Mouse (Mus musculus) thymus, postnatal 0 days (tissue): ENCODE results near the gene Ncf2. TPM values are rescaled to one million over a fixed set of nuclear protein-coding genes. Genes with fewer than 3 reads are reported as not detected.
"Not testable (repeated sequence)": the region's sequence is repeated elsewhere in the genome, so short reads cannot be mapped to it uniquely, and the experiment has no call there.

Experiments used
- DNase-seq: peaks from one replicate; pipeline ENCODE4 v3.0.0-alpha.2; 2015; ENCODE audit warnings: low spot score
- polyA plus RNA-seq: library from polyadenylated mRNA; unstranded; fragments of >200 nt; fragmentation: Nextera tagmentation; extraction: Ambion mirVana; gene quantifications from 2 replicates; pipeline ENCODE4 v1.2.1, GENCODE M21; 2015

Ncf2 gene
- 9.0 and 10.0 TPM in 2 replicates for polyA plus RNA-seq

DNA sequence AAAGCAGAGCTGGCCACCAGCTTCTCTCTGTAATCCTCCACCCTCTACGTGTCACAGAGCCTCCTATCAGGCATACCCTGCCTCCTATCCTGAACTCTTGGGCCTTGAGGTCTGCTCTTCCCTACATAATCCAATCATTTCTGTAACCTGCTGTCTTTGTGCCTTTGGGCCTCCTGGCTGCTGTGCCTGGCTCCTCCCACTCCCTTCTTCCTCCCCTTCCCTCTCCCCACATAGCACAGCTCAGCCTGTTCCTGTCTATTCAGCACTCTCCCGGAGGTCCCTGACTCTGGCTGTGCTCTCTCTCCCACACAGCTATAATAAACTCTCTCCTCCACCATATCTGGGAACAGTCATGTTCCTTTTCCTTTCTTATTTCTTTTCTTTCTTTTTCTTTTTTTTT, at the start of gene Ncf2:
Ncf2 (plus strand) TSS at position 298 of the 400 bp plus-strand sequence.
- no peak for DNase-seq

GRCm38 (mm10) chr1:152750312-152750965, 49.6 kb upstream of the Ncf2 start, which contains the start of gene Apobec4:
TSS of gene Apobec4 (plus strand) at chr1:152750551.
- DNase-seq, result no peak

DNA sequence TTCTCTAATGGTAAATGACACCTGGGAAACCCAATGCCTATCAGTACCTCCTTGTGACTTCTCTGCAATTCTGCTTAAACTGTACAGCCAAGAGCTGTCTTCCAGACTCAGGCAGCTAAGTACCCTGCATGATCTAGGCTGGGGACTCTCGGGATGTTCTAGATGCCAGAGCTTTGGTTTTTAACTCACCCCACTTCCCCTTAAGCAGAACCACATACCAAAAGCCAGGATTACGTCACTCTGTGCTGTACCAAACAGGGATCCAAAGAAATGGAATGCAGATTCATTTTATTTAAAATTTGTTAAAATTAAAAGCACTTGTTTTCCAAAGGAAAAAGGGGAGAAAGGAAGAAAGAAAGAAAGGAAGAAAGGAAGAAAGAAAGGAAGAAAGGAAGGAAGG, 38.2 kb upstream of the Ncf2 start:
- DNase-seq, result no peak

- DNase-seq, result peak; percentile 98
Observed at GRCm38 (mm10) chr1:152766032-152766772, 33.8 kb upstream of the Ncf2 start, which contains the start of the genes Rgl1 and Arpc5. TSS of gene Rgl1 (minus strand) at chr1:152766351. TSS of gene Arpc5 (plus strand) at chr1:152766542.

DNA sequence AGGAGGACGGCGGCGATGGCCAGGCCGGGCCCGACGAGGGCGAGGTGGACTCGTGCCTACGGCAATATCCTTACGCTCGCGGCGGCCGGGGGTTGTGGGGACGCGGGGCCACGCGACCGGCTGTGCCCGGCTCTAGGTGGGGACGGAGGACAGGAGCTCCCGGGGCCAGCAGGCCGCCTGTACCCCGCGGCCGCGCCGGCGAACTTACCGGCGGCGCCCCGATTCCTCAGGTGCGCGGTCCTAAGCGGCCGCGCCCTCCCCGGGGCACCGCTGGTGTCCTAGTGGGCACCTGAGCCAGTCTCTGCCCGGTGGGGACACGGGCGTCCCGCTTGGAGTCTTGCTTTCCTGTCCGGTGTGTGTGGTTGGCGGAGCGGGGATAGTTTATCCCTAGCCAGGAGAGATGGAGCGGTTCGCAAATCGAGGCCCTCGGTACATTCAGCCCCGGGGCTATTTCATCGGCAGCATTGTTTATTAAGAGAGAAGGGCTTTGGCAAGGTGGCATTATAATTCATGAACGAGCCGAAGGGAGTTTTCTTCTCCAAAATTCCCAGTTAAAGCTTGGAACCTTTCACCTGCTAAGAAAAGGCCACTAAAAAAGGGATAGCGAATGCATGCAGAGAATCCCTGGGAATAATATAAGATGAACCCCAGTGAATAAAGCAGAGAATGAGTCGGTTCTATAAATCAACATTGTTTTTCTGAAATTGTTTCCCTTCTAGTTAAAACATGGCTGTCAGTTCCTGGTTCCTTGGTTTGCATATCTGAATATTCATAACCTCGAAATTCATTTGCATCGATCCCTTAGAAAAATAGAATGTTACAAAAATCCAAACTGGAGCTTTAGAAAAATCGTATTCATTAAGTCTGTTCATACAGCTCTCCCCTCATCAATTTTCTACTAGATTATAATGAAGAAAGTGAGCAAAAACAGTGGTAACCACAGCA, 32.9 kb upstream of the Ncf2 start:
- DNase-seq, result peak; percentile 43

DNA sequence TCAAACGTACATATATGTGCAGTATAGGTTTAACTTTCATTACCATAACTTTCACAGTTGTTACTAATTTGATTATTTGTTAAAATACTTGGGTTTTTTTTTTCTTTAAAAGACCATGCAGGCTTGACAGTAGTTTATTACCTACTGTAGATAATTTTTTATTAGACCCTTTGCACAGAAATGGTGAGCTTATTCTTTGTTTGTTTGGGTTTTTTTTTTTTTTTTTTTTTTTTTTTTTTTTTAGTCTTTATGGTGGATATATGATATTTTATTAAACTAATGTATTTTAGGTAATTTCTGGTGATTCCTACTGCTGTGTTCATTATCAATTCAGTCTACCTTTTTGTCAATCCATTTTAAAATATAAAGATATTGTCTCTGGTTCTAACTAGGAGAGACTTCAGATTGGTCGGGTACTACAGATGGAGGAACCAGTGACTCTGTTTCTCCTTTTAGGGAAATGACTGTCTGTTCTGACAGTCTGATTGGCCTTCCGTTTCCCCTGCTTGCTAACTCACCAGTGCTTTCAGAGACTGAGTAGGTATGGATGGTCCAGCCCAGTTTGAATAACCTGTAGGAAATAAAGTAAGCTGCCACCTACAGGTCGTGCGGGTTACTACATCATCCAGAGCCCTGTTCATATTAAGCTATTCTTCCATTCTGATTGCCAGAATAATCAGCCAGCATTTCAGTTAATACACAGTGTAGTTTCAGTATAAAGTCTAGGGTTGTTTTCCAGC, 32.1 kb upstream of the Ncf2 start:
- peak; percentile 77 for DNase-seq

GRCm38 (mm10) chr1:152771016-152771415, 29.0 kb upstream of the Ncf2 start:
- no peak for DNase-seq

GRCm38 (mm10) chr1:152774601-152775000, 25.4 kb upstream of the Ncf2 start:
- DNase-seq, result not testable (repeated sequence)

DNA sequence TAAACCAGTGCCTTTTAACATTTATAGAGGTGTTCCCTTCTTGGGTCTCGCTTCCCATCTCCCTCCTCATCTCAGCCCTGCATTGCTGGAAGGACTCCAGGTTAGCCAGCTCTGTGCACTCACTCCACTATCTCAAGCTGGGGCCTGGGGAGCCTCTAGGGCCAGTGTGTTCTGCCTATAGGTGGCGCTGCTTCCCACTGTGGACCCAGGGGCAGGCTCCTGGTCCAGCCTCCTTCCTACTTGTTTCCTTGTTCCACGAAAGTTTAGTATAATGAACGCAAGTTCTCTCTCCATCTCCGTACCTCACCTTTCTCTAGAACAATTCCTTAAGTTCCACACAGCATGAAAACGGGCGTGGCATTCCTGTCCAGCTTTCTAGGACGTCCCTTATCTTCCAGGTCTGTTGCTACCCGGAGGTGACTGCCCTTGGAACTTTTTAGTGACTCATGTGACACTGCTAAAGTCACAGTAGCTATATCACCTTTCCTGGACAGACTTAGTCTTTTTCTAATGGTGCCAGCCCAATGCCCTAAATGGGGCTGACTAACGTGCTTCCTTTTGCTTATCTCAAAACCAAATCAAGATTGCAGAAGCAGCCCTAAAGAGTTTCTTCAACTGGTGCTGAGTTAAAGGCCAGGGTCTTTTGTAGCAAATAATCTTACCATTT, 20.8 kb upstream of the Ncf2 start:
- DNase-seq, result peak; percentile 46

DNA sequence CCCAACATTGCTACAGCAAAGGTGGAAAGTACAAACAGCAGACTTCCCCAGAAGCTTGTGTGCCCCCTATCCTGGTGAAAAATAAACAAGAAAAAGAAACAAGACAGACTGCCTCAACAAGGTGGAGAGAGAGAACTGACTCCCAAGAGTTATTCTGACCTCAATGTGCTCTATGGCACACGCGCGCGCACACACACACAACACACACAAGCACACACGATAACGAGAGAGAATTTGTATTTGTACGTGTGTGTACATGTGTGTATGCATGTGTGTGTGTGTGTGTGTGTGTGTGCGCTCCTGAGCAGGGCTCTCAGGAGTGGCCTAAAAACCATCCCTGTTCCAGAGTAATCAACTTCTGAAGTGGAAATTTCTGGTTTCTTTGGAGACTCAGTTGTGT, 15.4 kb upstream of the Ncf2 start:
- DNase-seq, result no peak

DNA sequence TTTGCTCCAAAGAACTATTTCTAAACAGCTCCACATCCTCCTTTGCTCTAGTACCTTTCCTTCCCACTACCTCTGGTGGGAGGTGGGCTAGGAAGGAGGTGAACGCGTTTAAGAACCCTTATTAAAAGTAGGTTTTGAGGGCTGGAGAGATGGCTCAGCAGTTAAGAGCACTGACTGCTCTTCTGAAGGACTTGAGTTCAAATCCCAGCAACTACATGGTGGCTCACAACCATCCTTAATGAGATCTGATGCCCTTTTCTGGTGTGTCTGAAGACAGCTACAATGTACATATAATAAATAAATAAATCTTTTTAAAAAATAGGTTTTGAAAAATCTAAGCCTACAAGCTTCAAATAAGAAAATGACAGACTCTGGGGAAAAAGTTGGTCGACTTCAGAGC, 14.5 kb upstream of the Ncf2 start:
- DNase-seq, result not testable (repeated sequence)

DNA sequence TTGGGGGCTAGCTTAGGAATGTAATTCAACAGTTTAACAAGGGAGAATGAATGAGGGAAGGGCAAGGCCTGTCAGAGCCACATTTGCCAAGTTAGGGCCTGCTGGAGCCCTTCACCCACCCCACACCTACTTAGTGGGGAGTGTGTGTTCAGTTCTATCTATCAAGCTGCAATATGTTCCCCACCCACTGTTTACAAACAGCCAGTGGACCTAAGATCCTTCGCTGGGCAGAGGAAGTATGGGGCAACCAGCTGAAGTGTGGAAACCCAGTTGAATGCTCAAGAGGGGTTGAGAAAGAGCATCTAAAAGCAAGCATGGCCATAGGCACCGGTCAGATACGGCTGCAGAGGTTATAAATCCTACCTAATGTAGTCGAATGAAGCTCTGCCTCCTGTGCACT, 13.0 kb upstream of the Ncf2 start:
- DNase-seq, result no peak

DNA sequence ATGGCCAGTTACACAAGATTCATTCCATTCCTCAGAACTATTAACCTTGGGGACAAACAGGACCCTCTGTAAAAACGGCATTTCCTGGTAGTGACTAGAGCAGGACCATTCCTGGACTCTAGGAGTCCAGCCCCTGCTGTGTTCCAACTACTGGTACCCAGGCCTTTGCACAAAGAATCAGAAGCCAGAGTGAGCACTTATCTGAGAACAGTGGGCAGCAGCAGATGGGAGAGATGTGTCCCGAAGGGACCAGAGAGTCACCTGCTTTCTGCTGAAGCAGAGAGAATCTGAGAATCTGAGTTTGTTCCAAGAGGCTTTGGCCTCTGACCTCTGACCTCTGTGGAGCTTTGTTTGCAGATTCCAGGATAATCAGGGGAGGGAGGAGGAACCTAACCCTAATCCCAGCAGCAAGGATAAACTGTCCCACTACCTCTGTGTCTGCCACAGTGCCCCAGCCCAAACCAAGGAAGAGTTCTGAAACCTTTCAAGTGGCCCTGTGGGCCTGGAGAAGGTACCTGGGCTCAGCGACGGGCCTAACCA, 11.8 kb upstream of the Ncf2 start:
- no peak for DNase-seq

DNA sequence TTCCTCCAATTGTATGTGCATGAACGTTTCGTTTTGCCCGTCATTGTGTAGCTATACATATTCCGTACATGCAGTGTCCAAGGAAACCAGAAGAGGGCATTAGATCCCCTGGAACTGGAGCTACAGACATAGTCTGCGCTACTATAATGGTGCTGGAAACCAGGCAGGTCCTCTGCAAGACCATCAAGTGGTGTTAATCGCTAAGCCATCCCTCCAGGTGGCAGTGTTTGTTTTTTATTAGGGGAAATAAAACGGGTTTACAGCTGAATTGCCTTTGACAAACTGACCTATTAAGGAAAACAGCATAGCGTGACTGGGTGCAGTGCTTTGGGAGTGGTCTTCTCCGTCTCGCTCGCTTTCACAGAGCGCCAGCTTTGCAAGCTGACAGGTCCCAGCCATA, 9.7 kb upstream of the Ncf2 start:
- DNase-seq, result peak; percentile 51

DNA sequence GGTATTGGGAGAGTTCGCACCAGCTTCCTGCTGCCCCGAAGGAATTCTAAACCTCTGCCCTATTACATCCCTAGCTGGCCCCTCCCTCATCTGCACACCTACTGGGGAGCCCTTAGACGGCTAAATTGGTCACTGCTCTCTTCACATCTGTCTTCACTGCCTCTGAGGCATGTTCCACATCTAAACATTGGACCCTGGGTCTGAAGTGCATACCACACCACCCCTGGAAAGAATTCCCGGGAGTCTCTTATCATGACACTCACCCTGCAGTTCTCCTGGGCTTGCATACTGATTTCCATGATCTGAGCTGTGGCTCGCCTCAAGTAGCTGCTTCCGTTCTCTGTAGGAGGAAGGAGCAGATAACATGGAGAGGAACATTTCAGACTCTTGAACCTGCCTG, 9.2 kb upstream of the Ncf2 start:
- no peak for DNase-seq

- DNase-seq, result no peak
Observed at GRCm38 (mm10) chr1:152791269-152791668, 8.7 kb upstream of the Ncf2 start.

GRCm38 (mm10) chr1:152792736-152793494, 7.1 kb upstream of the Ncf2 start:
- DNase-seq, result no peak

DNA sequence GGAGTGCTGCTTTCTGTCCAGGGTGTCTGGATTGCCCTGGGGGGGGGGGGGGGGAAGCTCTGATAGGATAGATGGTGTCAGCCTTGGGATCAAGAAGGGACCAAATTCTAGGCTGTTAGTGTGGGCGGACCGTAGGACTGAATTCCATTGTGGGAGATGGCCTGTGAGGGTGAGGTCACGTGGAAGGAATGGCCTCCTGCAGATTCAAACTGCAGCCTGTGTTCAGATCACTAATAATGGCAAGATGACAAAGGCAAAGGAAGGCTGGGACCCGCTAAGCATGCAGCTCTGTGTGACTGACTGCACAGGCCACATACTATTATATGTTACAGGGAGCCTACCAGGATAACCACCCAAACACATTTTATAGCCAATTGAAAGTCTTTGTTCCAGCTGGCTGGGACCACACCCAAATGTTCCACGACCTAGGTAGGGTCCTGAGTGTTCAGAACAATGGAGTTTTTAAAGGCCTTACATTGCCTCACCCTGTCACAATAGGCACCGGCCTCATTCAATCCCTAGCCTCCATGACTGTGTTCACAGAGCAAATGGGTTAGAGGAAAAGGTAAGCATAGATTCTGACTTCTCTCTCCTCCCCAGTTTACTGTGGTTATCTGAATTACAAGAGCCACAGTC, 6.4 kb upstream of the Ncf2 start:
- no peak for DNase-seq
